Mouse (Mus musculus) myocyte (in vitro differentiated cells): Measurements from ENCODE around the gene Flywch2.

Source experiments
- CEBPB ChIP-seq: IDR thresholded peaks from 2 replicates; pipeline ENCODE4 v1.6.1; 2011; ENCODE audit warnings: mild to moderate bottlenecking, moderate library complexity; ENCODE audit not compliant: poor library complexity, insufficient read depth, severe bottlenecking
- E2F4 ChIP-seq: IDR thresholded peaks from one replicate; pipeline ENCODE4 v1.6.1; 2011; ENCODE audit warnings: mild to moderate bottlenecking, control low read depth, moderate library complexity; ENCODE audit not compliant: insufficient read depth
- MAX ChIP-seq: IDR thresholded peaks from one replicate; pipeline ENCODE4 v1.6.1; 2011; ENCODE audit warnings: low read depth, mild to moderate bottlenecking, control low read depth
- MYOD1 ChIP-seq, 3 experiments: IDR thresholded peaks; one replicate each; pipeline ENCODE4 v1.6.1; 2011; ENCODE audit warnings: control low read depth in 2 of 3, low read depth in 2 of 3, mild to moderate bottlenecking in 2 of 3, moderate library complexity in 1 of 3; ENCODE audit not compliant: insufficient read length in 2 of 3, control insufficient read depth in 1 of 3
- MYOG ChIP-seq, 3 experiments: IDR thresholded peaks; one replicate each; pipeline ENCODE4 v1.6.1; 2011; ENCODE audit warnings: control low read depth in 2 of 3, low read depth in 2 of 3, mild to moderate bottlenecking in 2 of 3; ENCODE audit not compliant: insufficient read length in 2 of 3, control insufficient read depth in 1 of 3, insufficient read depth in 1 of 3
- POLR2A ChIP-seq: IDR thresholded peaks from one replicate; pipeline ENCODE4 v1.6.1; 2011; ENCODE audit warnings: low read depth, mild to moderate bottlenecking, control low read depth, moderate library complexity; ENCODE audit not compliant: insufficient read length
- POLR2AphosphoS2 ChIP-seq: IDR thresholded peaks from one replicate; pipeline ENCODE4 v1.6.1; 2011; ENCODE audit warnings: low read depth, control low read depth; ENCODE audit not compliant: insufficient read length
- REST ChIP-seq: IDR thresholded peaks from one replicate; pipeline ENCODE4 v1.6.1; 2011; ENCODE audit warnings: mild to moderate bottlenecking, control low read depth, moderate library complexity; ENCODE audit not compliant: insufficient read depth, insufficient read length
- SRF ChIP-seq: IDR thresholded peaks from one replicate; pipeline ENCODE4 v1.6.1; 2011; ENCODE audit warnings: low read depth; ENCODE audit not compliant: control insufficient read depth, insufficient read length
- TCF12 ChIP-seq: IDR thresholded peaks from one replicate; pipeline ENCODE4 v1.6.1; 2011; ENCODE audit warnings: mild to moderate bottlenecking, control low read depth; ENCODE audit not compliant: poor library complexity, insufficient read depth, severe bottlenecking
- USF1 ChIP-seq: IDR thresholded peaks from one replicate; pipeline ENCODE4 v1.6.1; 2011; ENCODE audit warnings: low read depth, mild to moderate bottlenecking, control low read depth, moderate library complexity

DNA sequence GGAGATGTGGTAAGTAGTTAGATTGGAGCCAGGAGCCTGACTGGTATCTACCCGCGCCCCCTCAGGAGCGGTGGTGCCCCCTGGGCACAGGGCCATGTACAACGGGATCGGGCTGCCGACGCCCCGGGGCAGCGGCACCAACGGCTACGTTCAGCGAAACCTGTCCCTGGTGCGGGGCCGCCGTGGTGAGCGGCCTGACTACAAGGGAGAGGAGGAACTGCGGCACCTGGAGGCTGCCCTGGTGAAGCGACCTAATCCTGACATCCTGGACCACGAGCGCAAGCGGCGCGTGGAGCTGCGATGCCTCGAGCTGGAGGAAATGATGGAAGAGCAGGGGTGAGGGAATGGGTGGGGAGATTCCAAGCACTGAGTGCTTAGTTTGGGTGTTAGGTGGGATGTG is 21.0 kb upstream of the Flywch2 start:
- TF ChIP-seq POLR2A = peak; percentile 8
- TF ChIP-seq SRF = no peak
- no peak for TF ChIP-seq MYOD1 (IDR thresholded peaks at IDR 0.05; ENCODE audit: control insufficient read depth in 1 of 3, insufficient read length in 2 of 3, low read depth in 2 of 3)
- no peak for TF ChIP-seq TCF12
- no peak for TF ChIP-seq E2F4
- TF ChIP-seq USF1 = no peak
- TF ChIP-seq POLR2AphosphoS2 = no peak
- TF ChIP-seq CEBPB = no peak
- TF ChIP-seq REST = no peak
- TF ChIP-seq MAX = no peak
- no peak for TF ChIP-seq MYOG (IDR thresholded peaks at IDR 0.05; ENCODE audit: control insufficient read depth in 1 of 3, insufficient read depth in 1 of 3, insufficient read length in 2 of 3, low read depth in 2 of 3)
